Mouse (Mus musculus) heart, embryonic 11.5 days (tissue): Measurements from ENCODE around the gene Ammecr1. TPM values are rescaled to one million over a fixed set of nuclear protein-coding genes. Genes with fewer than 3 reads are reported as not detected.

ENCODE experiments used
- ATAC-seq: fragments of 200-750 bp; cut with Nextera tagmentation; replicated peaks from 2 replicates; pipeline ENCODE4 v1.8.0; 2017; ENCODE audit warnings: moderate library complexity; ENCODE audit not compliant: insufficient number of reproducible peaks, low FRiP score, low TSS enrichment
- H3K27ac ChIP-seq: fragments of 300-500 bp; sonication (generic); 2 replicates; pipeline ENCODE4 v1.5.1; 2014; ENCODE audit warnings: mild to moderate bottlenecking, low read depth, low read length
- H3K27me3 ChIP-seq: fragments of 300-500 bp; sonication (generic); 2 replicates; pipeline ENCODE4 v1.6.1; 2014; ENCODE audit warnings: mild to moderate bottlenecking, low read length, mixed read lengths; ENCODE audit not compliant: control insufficient read depth, insufficient read depth
- H3K36me3 ChIP-seq: fragments of 300-500 bp; sonication (generic); 2 replicates; pipeline ENCODE4 v1.6.1; 2014; ENCODE audit warnings: mild to moderate bottlenecking, low read length, moderate library complexity, mixed read lengths; ENCODE audit not compliant: control insufficient read depth, insufficient read depth
- H3K4me1 ChIP-seq: fragments of 300-500 bp; sonication (generic); 2 replicates; pipeline ENCODE4 v1.6.1; 2014; ENCODE audit warnings: low read length; ENCODE audit not compliant: control insufficient read depth, insufficient read depth
- H3K4me2 ChIP-seq: fragments of 300-500 bp; sonication (generic); 2 replicates; pipeline ENCODE4 v1.6.1; 2014; ENCODE audit warnings: mild to moderate bottlenecking, moderate library complexity
- H3K4me3 ChIP-seq: fragments of 300-500 bp; sonication (generic); 2 replicates; pipeline ENCODE4 v1.5.1; 2014; ENCODE audit warnings: low read depth, low read length
- H3K9ac ChIP-seq: fragments of 300-500 bp; sonication (generic); 2 replicates; pipeline ENCODE4 v1.6.1; 2014; ENCODE audit warnings: mild to moderate bottlenecking, low read depth, low read length, moderate library complexity
- H3K9me3 ChIP-seq: fragments of 300-500 bp; sonication (generic); replicated peaks from 2 replicates; pipeline ENCODE4 v1.6.1; 2016; ENCODE audit warnings: low read length; ENCODE audit not compliant: control insufficient read depth
- WGBS: fragments of 180-500 bp; shearing (Covaris S2); extraction: QIAGEN DNeasy Blood & Tissue Kit; methylation state at CpG from one replicate; pipeline ENCODE4 v1.1.7; 2014; ENCODE audit not compliant: insufficient replicate concordance; 5-methylcytosine and 5-hydroxymethylcytosine counted together
- microRNA-seq: library from miRNA; unstranded; fragments of <30 nt; microRNA quantifications from one replicate; pipeline ENCODE4, GENCODE M21; 2016; ENCODE audit warnings: borderline number of aligned reads
- polyA plus RNA-seq: library from polyadenylated mRNA; unstranded; fragments of >200 nt; fragmentation: Nextera tagmentation; extraction: Ambion mirVana; gene quantifications from 2 replicates; pipeline ENCODE4 v1.2.1, GENCODE M21; 2014

The Ammecr1 gene
- polyA plus RNA-seq, 1 experiment from 2014 or later: 22.2 TPM

DNA sequence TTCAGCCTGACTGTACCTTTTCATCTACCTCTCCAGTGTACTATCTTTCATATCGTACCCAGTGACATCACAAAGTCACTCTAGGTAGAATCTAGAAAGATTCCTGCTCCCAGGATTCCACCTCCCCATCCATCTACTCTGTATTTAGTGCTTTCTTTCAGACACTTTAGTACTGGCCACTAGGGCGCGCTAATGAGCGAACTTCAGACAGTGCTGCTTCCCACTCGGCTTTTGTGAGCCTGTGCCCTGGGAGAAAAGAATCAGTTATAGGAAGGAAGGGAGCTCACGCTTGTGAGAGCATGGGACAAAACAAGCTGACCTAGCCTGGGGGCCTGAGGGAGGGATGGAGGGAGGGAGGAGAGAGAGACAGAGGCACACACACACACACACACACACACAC is 153.4 kb downstream of the Ammecr1 start:
- ATAC-seq: peak; percentile 46; the same call in 1 of the 2 replicates

DNA sequence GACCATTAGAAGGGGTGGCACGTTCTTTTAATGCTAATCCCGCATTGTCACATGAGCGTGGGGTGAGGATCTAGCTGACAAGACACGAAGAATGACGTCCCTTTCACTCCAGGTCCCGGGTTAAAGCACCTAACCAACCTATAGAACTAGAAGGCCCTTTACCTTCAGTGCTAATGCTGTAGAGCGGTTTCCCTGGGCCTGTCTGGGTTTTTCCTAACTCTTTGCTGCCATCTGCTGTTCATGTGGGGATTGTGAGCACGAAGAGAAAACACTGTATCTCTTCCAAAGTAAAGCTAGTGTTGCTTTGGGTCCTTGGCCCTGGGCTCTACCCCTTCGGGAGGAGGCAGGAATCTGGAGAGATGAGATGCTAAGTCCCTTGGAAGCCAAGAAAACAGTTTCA is 158.1 kb downstream of the Ammecr1 start:
- Histone ChIP-seq H3K9ac (no peak overlapping the region), H3K27me3 (no peaks in the 10 kb centered on the region), H3K4me1 (no peaks in the 10 kb centered on the region), H3K36me3 (no peaks in the 10 kb centered on the region), H3K27ac (no peak overlapping the region), H3K9me3 (no peaks in the 10 kb centered on the region), H3K4me3 (no peak overlapping the region), H3K4me2 (no peak overlapping the region)
- ATAC-seq: no peak
- 45% methylated on average over 9 of the region's 9 CpGs for WGBS

More for the DNA sequence above, 153.4 kb downstream of the Ammecr1 start:
- Histone ChIP-seq H3K36me3 (no peaks in the 10 kb centered on the region), H3K9me3 (no peaks in the 10 kb centered on the region), H3K27me3 (no peaks in the 10 kb centered on the region), H3K4me3 (no peak overlapping the region), H3K4me2 (no peak overlapping the region), H3K4me1 (no peaks in the 10 kb centered on the region), H3K27ac (no peak overlapping the region), H3K9ac (no peak overlapping the region)
- 27% methylated on average over 6 of the region's 6 CpGs for WGBS

DNA sequence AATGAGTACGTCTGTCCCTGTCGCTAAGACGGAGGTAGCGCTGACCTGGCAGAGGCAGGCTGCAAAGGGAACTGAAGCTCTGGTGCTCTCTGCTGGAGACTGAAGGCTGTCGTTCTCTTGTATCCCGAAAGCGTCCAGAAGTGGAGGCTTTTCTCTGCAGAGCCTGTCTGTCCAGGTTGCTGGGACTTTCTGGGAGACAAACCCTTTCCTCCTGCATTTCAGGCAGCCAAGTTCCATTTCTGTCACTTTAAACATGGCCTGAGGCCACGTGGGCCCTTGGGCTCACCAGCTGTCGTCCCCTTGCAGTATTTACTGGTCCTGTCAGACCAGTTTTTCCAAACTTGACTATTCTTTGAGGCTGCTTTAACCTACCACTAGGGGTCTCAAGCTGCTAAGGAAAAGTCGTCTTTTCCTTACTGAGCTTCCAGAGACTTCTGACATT is 159.9 kb downstream of the Ammecr1 start:
- 43% methylated on average over 10 of the region's 10 CpGs for WGBS
- ATAC-seq: no peak
- no peak overlapping the region for H3K4me3 ChIP-seq
- no peaks in the 10 kb centered on the region for H3K9me3 ChIP-seq
- no peak overlapping the region for H3K27ac ChIP-seq
- no peaks in the 10 kb centered on the region for H3K36me3 ChIP-seq
- H3K27me3 ChIP-seq: no peaks in the 10 kb centered on the region
- no peak overlapping the region for H3K4me2 ChIP-seq
- H3K4me1 ChIP-seq: 0 out of 2 replicates have a peak, but pooled peaks cover 2% of the 10 kb centered on the region
- H3K9ac ChIP-seq: no peak overlapping the region

DNA sequence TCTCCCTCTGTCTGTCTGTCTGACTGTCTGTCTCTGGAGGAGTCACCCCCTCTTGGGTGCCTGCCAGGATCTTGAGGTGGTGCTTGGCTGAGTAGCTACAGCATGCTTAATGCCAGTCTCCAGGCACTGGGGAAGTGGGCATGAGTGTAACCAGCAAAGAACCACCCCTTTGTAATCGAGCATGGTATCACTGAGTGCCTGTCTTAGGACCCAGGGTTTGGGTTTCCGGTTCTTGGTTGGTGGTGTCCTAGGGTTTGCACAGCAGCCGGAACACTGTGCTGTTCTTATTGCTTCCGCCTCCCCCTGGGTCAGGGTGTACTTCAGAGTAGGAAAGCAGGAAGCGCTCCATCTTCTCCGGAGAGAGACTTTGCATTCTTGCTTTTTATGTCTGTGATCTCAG is 160.4 kb downstream of the Ammecr1 start:
- Histone ChIP-seq H3K9me3 (no peaks in the 10 kb centered on the region), H3K27me3 (no peaks in the 10 kb centered on the region), H3K4me2 (no peak overlapping the region), H3K4me3 (no peak overlapping the region), H3K27ac (no peak overlapping the region; the same call in 1 of the 2 replicates), H3K36me3 (no peaks in the 10 kb centered on the region), H3K4me1 (0 out of 2 replicates have a peak, but pooled peaks cover 2% of the 10 kb centered on the region), H3K9ac (no peak overlapping the region)
- ATAC-seq: no peak
- 69% methylated on average over 6 of the region's 6 CpGs for WGBS

DNA sequence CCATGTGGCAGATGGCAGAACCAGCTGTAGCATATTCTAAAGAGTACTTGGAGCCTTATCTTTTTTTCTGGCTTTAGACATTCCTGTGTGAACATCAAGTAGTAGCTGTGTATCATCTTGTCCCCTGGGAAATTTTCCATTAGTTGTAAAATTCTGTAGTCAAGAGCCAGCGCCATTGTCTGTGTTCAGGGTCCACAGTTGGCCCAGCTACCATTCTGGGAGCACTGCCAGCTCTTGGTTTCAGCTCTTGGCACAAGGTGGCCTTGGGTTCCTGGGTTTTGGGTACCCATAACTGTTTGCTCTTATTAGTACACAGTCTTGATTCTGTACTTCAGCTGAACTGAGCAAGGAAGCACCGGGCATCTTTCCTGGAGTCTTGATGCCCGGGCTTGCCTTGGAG is 161.9 kb downstream of the Ammecr1 start:
- Histone ChIP-seq H3K27ac (no peak overlapping the region), H3K4me1 (0 out of 2 replicates have a peak, but pooled peaks cover 2% of the 10 kb centered on the region), H3K27me3 (no peaks in the 10 kb centered on the region), H3K9me3 (no peaks in the 10 kb centered on the region), H3K4me2 (no peak overlapping the region), H3K36me3 (no peaks in the 10 kb centered on the region), H3K9ac (no peak overlapping the region), H3K4me3 (no peak overlapping the region)
- ATAC-seq: no peak
- 86% methylated on average over 3 of the region's 3 CpGs for WGBS

Small RNA genes lying within 50 kb of the gene (microRNA-seq; reads per million reads assigned to microRNA genes)
- gene Gm44351: not detected

Other genes with a start within 250 kb of the Ammecr1 start
- gene Rtl9, start 132.9 kb upstream of the Ammecr1 start, polyA plus RNA-seq: 0.06 and 0.10 TPM in 2 replicates